Mouse (Mus musculus) kidney, postnatal 0 days (tissue): ENCODE measurements around the gene Ppp4c. TPM values are rescaled to one million over a fixed set of nuclear protein-coding genes. Genes with fewer than 3 reads are reported as not detected.
A peak's percentile ranks its signal among the peaks of the same experiment; 100 is the strongest.

ENCODE experiments used
- ATAC-seq: fragments of 200-750 bp; cut with Nextera tagmentation; replicated peaks from 2 replicates; pipeline ENCODE4 v1.8.0; 2017; ENCODE audit warnings: low read depth, moderate number of reproducible peaks, moderate TSS enrichment, moderate library complexity; ENCODE audit not compliant: low FRiP score
- DNase-seq: peaks from one replicate; pipeline ENCODE4 v3.0.0-alpha.2; 2016; ENCODE audit warnings: low spot score
- H3K27ac ChIP-seq: fragments of 300-500 bp; sonication (generic); 2 replicates; pipeline ENCODE4 v1.5.1; 2014; ENCODE audit warnings: mild to moderate bottlenecking
- H3K27me3 ChIP-seq: fragments of 300-500 bp; sonication (generic); 2 replicates; pipeline ENCODE4 v1.6.1; 2014; ENCODE audit warnings: low read length, mixed read lengths; ENCODE audit not compliant: insufficient read depth
- H3K36me3 ChIP-seq: fragments of 300-500 bp; sonication (generic); 2 replicates; pipeline ENCODE4 v1.6.1; 2014; ENCODE audit warnings: low read length, mixed read lengths; ENCODE audit not compliant: insufficient read depth
- H3K4me1 ChIP-seq: fragments of 300-500 bp; sonication (generic); replicated peaks from 2 replicates; pipeline ENCODE4 v1.6.1; 2014; ENCODE audit warnings: antibody characterized with exemption, low read length, mixed read lengths; ENCODE audit not compliant: insufficient read depth
- H3K4me2 ChIP-seq: fragments of 300-500 bp; sonication (generic); 2 replicates; pipeline ENCODE4 v1.6.1; 2014; ENCODE audit warnings: mild to moderate bottlenecking, low read length, moderate library complexity, mixed read lengths
- H3K4me3 ChIP-seq: fragments of 300-500 bp; sonication (generic); replicated peaks from 2 replicates; pipeline ENCODE4 v1.5.1; 2014; ENCODE audit warnings: low read depth, low read length
- H3K9ac ChIP-seq: fragments of 300-500 bp; sonication (generic); 2 replicates; pipeline ENCODE4 v1.6.1; 2014; ENCODE audit warnings: low read depth, low read length
- H3K9me3 ChIP-seq: fragments of 300-500 bp; sonication (generic); replicated peaks from 2 replicates; pipeline ENCODE4 v1.6.1; 2016; ENCODE audit warnings: low read length, inconsistent platforms, mixed read lengths
- CTCF ChIP-seq: IDR thresholded peaks from 2 replicates; pipeline ENCODE4 v1.5.1; 2016; ENCODE audit warnings: antibody characterized with exemption, low read depth, mild to moderate bottlenecking, moderate library complexity
- WGBS: fragments of 180-500 bp; shearing (Covaris S2); extraction: QIAGEN DNeasy Blood & Tissue Kit; methylation state at CpG from one replicate; pipeline ENCODE4 v1.1.7; 2014; 5-methylcytosine and 5-hydroxymethylcytosine counted together
- polyA plus RNA-seq: library from polyadenylated mRNA; unstranded; fragments of >200 nt; fragmentation: Nextera tagmentation; extraction: Ambion mirVana; gene quantifications from 2 replicates; pipeline ENCODE4 v1.2.1, GENCODE M21; 2015

Ppp4c gene
- polyA plus RNA-seq, 1 experiment from 2014 or later, result 192 TPM

GRCm38 (mm10) chr7:126816494-126816893 is 24.2 kb upstream of the Ppp4c start:
- H3K4me3 ChIP-seq, result no peak overlapping the region
- no peaks in the 10 kb centered on the region for H3K9me3 ChIP-seq
- H3K27ac ChIP-seq, result no peak overlapping the region
- no peak for DNase-seq
- TF ChIP-seq CTCF, result no peak
- no peaks in the 10 kb centered on the region for H3K27me3 ChIP-seq
- no peaks in the 10 kb centered on the region for H3K36me3 ChIP-seq
- H3K4me1 ChIP-seq, result no peaks in the 10 kb centered on the region
- 86% methylated on average over 8 of the region's 8 CpGs for WGBS
- no peak overlapping the region for H3K9ac ChIP-seq
- no peak for ATAC-seq
- no peak overlapping the region for H3K4me2 ChIP-seq

- TF ChIP-seq CTCF, result no peak
- H3K9ac ChIP-seq, result no peak overlapping the region
- no peak for DNase-seq
- no peak overlapping the region for H3K27ac ChIP-seq
- no peaks in the 10 kb centered on the region for H3K27me3 ChIP-seq
- no peaks in the 10 kb centered on the region for H3K9me3 ChIP-seq
- H3K36me3 ChIP-seq, result no peaks in the 10 kb centered on the region
- no peaks in the 10 kb centered on the region for H3K4me1 ChIP-seq
- no peak overlapping the region for H3K4me3 ChIP-seq
- WGBS, result 54% methylated on average over 8 of the region's 8 CpGs
- ATAC-seq, result no peak
- no peak overlapping the region for H3K4me2 ChIP-seq
Measured at GRCm38 (mm10) chr7:126815726-126816222, 23.5 kb upstream of the Ppp4c start.

GRCm38 (mm10) chr7:126809723-126810369 is 17.6 kb upstream of the Ppp4c start:
- ATAC-seq, result no peak
- Histone ChIP-seq H3K9me3 (no peaks in the 10 kb centered on the region), H3K4me1 (peaks cover 8% of the 10 kb centered on the region), H3K27ac (no peak overlapping the region), H3K4me3 (no peak overlapping the region), H3K27me3 (no peaks in the 10 kb centered on the region), H3K9ac (no peak overlapping the region), H3K4me2 (peak overlapping the region; percentile 70; the same call in 1 of the 2 replicates), H3K36me3 (no peaks in the 10 kb centered on the region)
- 48% methylated on average over 5 of the region's 5 CpGs for WGBS
- DNase-seq, result no peak
- no peak for TF ChIP-seq CTCF

GRCm38 (mm10) chr7:126808703-126809455 is 16.6 kb upstream of the Ppp4c start:
- peak; percentile 13; the same call in 1 of the 2 replicates for TF ChIP-seq CTCF
- under 1% methylated on average over 43 of the region's 43 CpGs for WGBS

GRCm38 (mm10) chr7:126807405-126807804 is 15.1 kb upstream of the Ppp4c start:
- H3K36me3 ChIP-seq, result no peaks in the 10 kb centered on the region
- no peak for ATAC-seq
- H3K9me3 ChIP-seq, result no peaks in the 10 kb centered on the region
- no peak for DNase-seq
- no peak for TF ChIP-seq CTCF
- H3K4me1 ChIP-seq, result peaks cover 8% of the 10 kb centered on the region
- 52% methylated on average over 4 of the region's 4 CpGs for WGBS
- H3K4me2 ChIP-seq, result peak overlapping the region; percentile 70; the same call in 1 of the 2 replicates
- no peak overlapping the region for H3K9ac ChIP-seq
- H3K27me3 ChIP-seq, result no peaks in the 10 kb centered on the region
- H3K4me3 ChIP-seq, result no peak overlapping the region
- H3K27ac ChIP-seq, result no peak overlapping the region

More at GRCm38 (mm10) chr7:126808703-126809455, 16.6 kb upstream of the Ppp4c start:
- H3K4me1 ChIP-seq, result peaks cover 8% of the 10 kb centered on the region
- H3K27ac ChIP-seq, result peak overlapping the region; percentile 14; the same call in 1 of the 2 replicates
- no peaks in the 10 kb centered on the region for H3K36me3 ChIP-seq
- peak overlapping the region; percentile 58 for H3K4me3 ChIP-seq
- ATAC-seq, result peak; percentile 90
- H3K9ac ChIP-seq, result peak overlapping the region; percentile 46
- H3K4me2 ChIP-seq, result peak overlapping the region; percentile 70
- peak; percentile 97 for DNase-seq
- no peaks in the 10 kb centered on the region for H3K9me3 ChIP-seq
- H3K27me3 ChIP-seq, result no peaks in the 10 kb centered on the region

- no peak overlapping the region for H3K9ac ChIP-seq
- no peak for TF ChIP-seq CTCF
- peaks cover 8% of the 10 kb centered on the region for H3K4me1 ChIP-seq
- no peaks in the 10 kb centered on the region for H3K36me3 ChIP-seq
- H3K4me2 ChIP-seq, result no peak overlapping the region
- 61% methylated on average over 6 of the region's 6 CpGs for WGBS
- no peak overlapping the region for H3K27ac ChIP-seq
- DNase-seq (no peak), ATAC-seq (no peak)
- no peaks in the 10 kb centered on the region for H3K9me3 ChIP-seq
- H3K4me3 ChIP-seq, result no peak overlapping the region
- no peaks in the 10 kb centered on the region for H3K27me3 ChIP-seq
Measured at GRCm38 (mm10) chr7:126806956-126807355, 14.7 kb upstream of the Ppp4c start.
